In genomic region chr12:15798019-15798418, GRCm38 (mm10) we compare ENCODE assay signal across 9 mouse cellular contexts. TPM values are rescaled to one million over a fixed set of nuclear protein-coding genes. Genes with fewer than 3 reads are reported as not detected.
A peak's percentile ranks its signal among the peaks of the same experiment; 100 is the strongest.
DNase-seq lines count a peak whose midpoint lies in the region; ATAC-seq and TF ChIP-seq lines count a peak whose summit lies in the region.
"Had no signal": no experiment of that assay in that cellular context is flagged by ENCODE, and none has a peak within 500 bp of the region (broad histone marks: within the 10 kb centered on the region; RNA-seq: fewer than 3 reads in every experiment).

No protein-coding gene starts in this region.

- H3K36me3 ChIP-seq in liver, embryonic 11.5 days (ENCODE audit: control insufficient read depth, insufficient read depth, low read length): peaks cover 6% of the 10 kb centered on the region
- peaks cover 88% of the 10 kb centered on the region for H3K36me3 ChIP-seq in heart, postnatal 0 days (replicated peaks; ENCODE audit: control insufficient read depth, insufficient read depth, low read length)
- H3K36me3 ChIP-seq in liver, embryonic 16.5 days (ENCODE audit: control insufficient read depth, insufficient read depth): no peaks in the 10 kb centered on the region

- no peaks in the 10 kb centered on the region for H3K4me1 ChIP-seq in liver, embryonic 11.5 days (replicated peaks; ENCODE audit: control insufficient read depth, insufficient read depth, low read length)
- H3K4me1 ChIP-seq in heart, postnatal 0 days (ENCODE audit: control insufficient read depth, insufficient read depth): peaks cover 56% of the 10 kb centered on the region
- no peaks in the 10 kb centered on the region for H3K4me1 ChIP-seq in liver, embryonic 16.5 days (ENCODE audit: control insufficient read depth, low read depth, low read length)

- H3K9me3 ChIP-seq in liver, embryonic 11.5 days (ENCODE audit: control insufficient read depth, low read length): no peaks in the 10 kb centered on the region
- H3K9me3 ChIP-seq in heart, postnatal 0 days (replicated peaks; ENCODE audit: control insufficient read depth, low read length): no peaks in the 10 kb centered on the region
- no peaks in the 10 kb centered on the region for H3K9me3 ChIP-seq in liver, embryonic 16.5 days (replicated peaks; ENCODE audit: control insufficient read depth, low read length)
- H3K9me3 ChIP-seq: hindbrain, embryonic 15.5 days had no signal

- no peak overlapping the region for H3K27ac ChIP-seq in liver, embryonic 11.5 days (ENCODE audit: low read depth, low read length)
- H3K27ac ChIP-seq in heart, postnatal 0 days (ENCODE audit: low read depth): peak overlapping the region; percentile 56
- H3K27ac ChIP-seq in liver, embryonic 16.5 days (ENCODE audit: low read length): no peak overlapping the region
- H3K27ac ChIP-seq: hindbrain, embryonic 15.5 days had no signal

- H3K4me3 ChIP-seq in liver, embryonic 11.5 days (ENCODE audit: low read depth, low read length): no peak overlapping the region
- H3K4me3 ChIP-seq in heart, postnatal 0 days (ENCODE audit: low read depth, low read length): no peak overlapping the region
- H3K4me3 ChIP-seq in liver, embryonic 16.5 days (ENCODE audit: low read depth, low read length): no peak overlapping the region
- H3K4me3 ChIP-seq: hindbrain, embryonic 15.5 days had no signal

- ATAC-seq in liver, embryonic 11.5 days (replicated peaks; ENCODE audit: low FRiP score): peak; percentile 64
- ATAC-seq in heart, postnatal 0 days (ENCODE audit: insufficient read depth, low read depth): no peak
- ATAC-seq in liver, embryonic 16.5 days (ENCODE audit: low read depth): peak; percentile 62

- H3K4me2 ChIP-seq in liver, embryonic 11.5 days: no peak overlapping the region
- H3K4me2 ChIP-seq in heart, postnatal 0 days (ENCODE audit: low read depth, low read length): no peak overlapping the region
- no peak overlapping the region for H3K4me2 ChIP-seq in liver, embryonic 16.5 days (ENCODE audit: low read depth, low read length)
- H3K4me2 ChIP-seq: hindbrain, embryonic 15.5 days had no signal

- TF ChIP-seq EP300 in heart, postnatal 0 days (IDR thresholded peaks at IDR 0.05; ENCODE audit: low read depth): 0 out of 2 replicates have a peak, but pooled peaks have one; percentile 34

- 47% methylated on average over 7 of the region's 7 CpGs for WGBS in liver, embryonic 11.5 days
- WGBS in heart, postnatal 0 days: 10% methylated on average over 7 of the region's 7 CpGs
- 47% methylated on average over 7 of the region's 7 CpGs for WGBS in liver, embryonic 16.5 days (ENCODE audit: insufficient replicate concordance)

- H3K9ac ChIP-seq in liver, embryonic 11.5 days (ENCODE audit: low read depth, low read length): no peak overlapping the region
- H3K9ac ChIP-seq in heart, postnatal 0 days (replicated peaks; ENCODE audit: low read depth, low read length): no peak overlapping the region
- no peak overlapping the region for H3K9ac ChIP-seq in liver, embryonic 16.5 days (ENCODE audit: low read depth, low read length)
- H3K9ac ChIP-seq: hindbrain, embryonic 15.5 days had no signal

- no peak for TF ChIP-seq CTCF in heart, postnatal 0 days (IDR thresholded peaks at IDR 0.05; ENCODE audit: low read depth)

- no peaks in the 10 kb centered on the region for H3K27me3 ChIP-seq in liver, embryonic 11.5 days (replicated peaks; ENCODE audit: control insufficient read depth, insufficient read depth, low read length)
- no peaks in the 10 kb centered on the region for H3K27me3 ChIP-seq in heart, postnatal 0 days (ENCODE audit: control insufficient read depth, insufficient read depth, low read length)
- H3K27me3 ChIP-seq in liver, embryonic 16.5 days (ENCODE audit: control insufficient read depth, insufficient read depth, low read depth, low read length): no peaks in the 10 kb centered on the region
- H3K27me3 ChIP-seq: hindbrain, embryonic 15.5 days had no signal

- no peak for DNase-seq in liver, embryonic 11.5 days (ENCODE audit: low spot score)
- no peak for DNase-seq in liver
- peak; percentile 35 for DNase-seq in heart, postnatal 0 days (ENCODE audit: low spot score)
- no peak for DNase-seq in right cerebral cortex, postnatal 10 days (ENCODE audit: low spot score in 2 of 2)
- no peak for DNase-seq in Muller cell, postnatal 12 days (ENCODE audit: inconsistent ontology term)
- no peak for DNase-seq in ovary, adult 18-20 months (ENCODE audit: low spot score)
- DNase-seq: layer of hippocampus, postnatal 36 days had no signal

RNA-seq across cellular contexts. Expression of gene Trib2, which starts 18.7 kb away (rescaled TPM):
- polyA plus RNA-seq in liver, embryonic 11.5 days (2014; fragmentation: Nextera tagmentation; extraction: Ambion mirVana): 6.4 and 9.4 TPM in 2 replicates
- total RNA-seq in heart, postnatal 0 days (2014; rRNA removed; ENCODE audit: low replicate concordance): 83.9 and 91.1 TPM in 2 replicates
- polyA plus RNA-seq in heart, postnatal 0 days (2015; fragmentation: Nextera tagmentation; extraction: Ambion mirVana): 55.0 and 57.1 TPM in 2 replicates
- polyA plus RNA-seq in liver, embryonic 16.5 days (2015; fragmentation: Nextera tagmentation; extraction: Ambion mirVana): 2.3 TPM in 2 replicates
